Mouse (Mus musculus): ENCODE results near the gene Plac9b.
"Not testable (repeated sequence)": the region's sequence is repeated elsewhere in the genome, so short reads cannot be mapped to it uniquely, and the experiment has no call there.

DNA sequence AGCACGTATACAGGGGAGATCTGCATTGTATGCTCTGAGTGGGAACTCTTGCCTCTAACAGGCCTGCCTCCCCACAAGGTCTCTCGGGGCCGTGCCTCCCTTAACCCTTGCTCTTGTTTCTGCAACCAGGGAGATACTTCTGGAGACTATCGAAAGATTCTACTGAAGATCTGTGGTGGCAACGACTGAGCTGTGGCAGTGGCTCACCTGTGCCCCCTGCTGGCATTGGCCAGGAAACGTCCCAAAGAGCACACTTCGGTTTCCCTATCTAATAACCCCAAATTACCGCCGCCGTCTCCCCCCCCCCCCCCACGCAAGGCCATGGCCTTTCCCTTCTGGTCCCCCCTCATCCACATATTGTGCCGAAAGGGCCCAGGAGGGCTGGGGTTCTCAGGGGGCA, 17.0 kb downstream of the Plac9b start:
- TF ChIP-seq HCFC1 (IDR thresholded peaks at IDR 0.05; ENCODE audit: borderline replicate concordance, insufficient read depth, low read length); MAFK (IDR thresholded peaks at IDR 0.05; ENCODE audit: insufficient read depth, low read depth, low read length); ZNF384 (IDR thresholded peaks at IDR 0.05; ENCODE audit: low read depth, low read length); CHD2 (IDR thresholded peaks at IDR 0.05; ENCODE audit: low read depth, low read length): not testable (repeated sequence)

Data from ES-E14 (cell line).